Mouse (Mus musculus) lung, postnatal 0 days (tissue): ENCODE results near the gene Angpt4. TPM values are rescaled to one million over a fixed set of nuclear protein-coding genes. Genes with fewer than 3 reads are reported as not detected.

Experiments
- ATAC-seq: fragments of 200-750 bp; cut with Nextera tagmentation; 2 replicates; pipeline ENCODE4 v1.8.0; 2017; ENCODE audit warnings: moderate library complexity
- DNase-seq: peaks from one replicate; pipeline ENCODE4 v3.0.0-alpha.2; 2016; ENCODE audit warnings: low spot score
- H3K27ac ChIP-seq: fragments of 300-500 bp; sonication (generic); 2 replicates; pipeline ENCODE4 v1.5.1; 2014; ENCODE audit warnings: antibody characterized with exemption, mild to moderate bottlenecking, low read length, mixed read lengths
- H3K27me3 ChIP-seq: fragments of 300-500 bp; sonication (generic); replicated peaks from 2 replicates; pipeline ENCODE4 v1.6.1; 2014; ENCODE audit warnings: low read length, mixed read lengths; ENCODE audit not compliant: insufficient read depth
- H3K36me3 ChIP-seq: fragments of 300-500 bp; sonication (generic); 2 replicates; pipeline ENCODE4 v1.6.1; 2014; ENCODE audit warnings: low read length, mixed read lengths; ENCODE audit not compliant: insufficient read depth
- H3K4me1 ChIP-seq: fragments of 300-500 bp; sonication (generic); 2 replicates; pipeline ENCODE4 v1.6.1; 2014; ENCODE audit warnings: antibody characterized with exemption, low read depth, low read length, mixed read lengths; ENCODE audit not compliant: insufficient read depth
- H3K4me2 ChIP-seq: fragments of 300-500 bp; sonication (generic); replicated peaks from 2 replicates; pipeline ENCODE4 v1.6.1; 2014; ENCODE audit warnings: low read depth, mild to moderate bottlenecking, low read length, moderate library complexity, mixed read lengths
- H3K4me3 ChIP-seq: fragments of 300-500 bp; sonication (generic); 2 replicates; pipeline ENCODE4 v1.5.1; 2014; ENCODE audit warnings: low read depth, low read length
- H3K9ac ChIP-seq: fragments of 300-500 bp; sonication (generic); replicated peaks from 2 replicates; pipeline ENCODE4 v1.6.1; 2014; ENCODE audit warnings: low read depth, mild to moderate bottlenecking
- H3K9me3 ChIP-seq: fragments of 300-500 bp; sonication (generic); 2 replicates; pipeline ENCODE4 v1.6.1; 2016; ENCODE audit warnings: low read length, mixed read lengths
- CTCF ChIP-seq: IDR thresholded peaks from 2 replicates; pipeline ENCODE4 v1.5.1; 2016; ENCODE audit warnings: antibody characterized with exemption, mild to moderate bottlenecking
- EP300 ChIP-seq: IDR thresholded peaks from 2 replicates; pipeline ENCODE4 v1.6.1; 2016; ENCODE audit warnings: antibody characterized with exemption, mild to moderate bottlenecking, control low read depth
- WGBS: fragments of 180-500 bp; shearing (Covaris S2); extraction: QIAGEN DNeasy Blood & Tissue Kit; methylation state at CpG from one replicate; pipeline ENCODE4 v1.1.7; 2014; 5-methylcytosine and 5-hydroxymethylcytosine counted together
- polyA plus RNA-seq: library from polyadenylated mRNA; unstranded; fragments of >200 nt; fragmentation: Nextera tagmentation; extraction: Ambion mirVana; gene quantifications from 2 replicates; pipeline ENCODE4 v1.2.1, GENCODE M21; 2015

The Angpt4 gene
- polyA plus RNA-seq, 1 experiment from 2014 or later = 0.13 TPM

DNA sequence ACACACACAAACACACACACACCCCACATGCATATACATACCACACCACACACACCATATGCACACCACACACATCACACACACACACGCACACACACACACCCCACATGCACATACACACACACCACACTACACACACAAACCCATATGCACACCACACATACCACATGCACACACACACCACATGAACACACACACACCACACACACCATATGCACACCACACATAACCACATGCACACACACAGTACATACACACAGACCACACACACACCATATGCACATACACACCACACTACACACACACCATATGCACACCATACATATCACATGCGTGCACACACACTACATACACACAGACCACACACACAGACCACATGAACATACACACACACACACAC, 36.6 kb downstream of the Angpt4 start:
- no peak overlapping the region for H3K27ac ChIP-seq
- no peak for TF ChIP-seq EP300
- TF ChIP-seq CTCF = no peak
- H3K27me3 ChIP-seq = no peaks in the 10 kb centered on the region
- no peaks in the 10 kb centered on the region for H3K9me3 ChIP-seq
- no peaks in the 10 kb centered on the region for H3K4me1 ChIP-seq
- H3K9ac ChIP-seq = no peak overlapping the region
- ATAC-seq (no peak), DNase-seq (no peak)
- 89% methylated on average over 2 of the region's 2 CpGs for WGBS
- no peak overlapping the region for H3K4me3 ChIP-seq
- no peak overlapping the region for H3K4me2 ChIP-seq
- H3K36me3 ChIP-seq = no peaks in the 10 kb centered on the region

DNA sequence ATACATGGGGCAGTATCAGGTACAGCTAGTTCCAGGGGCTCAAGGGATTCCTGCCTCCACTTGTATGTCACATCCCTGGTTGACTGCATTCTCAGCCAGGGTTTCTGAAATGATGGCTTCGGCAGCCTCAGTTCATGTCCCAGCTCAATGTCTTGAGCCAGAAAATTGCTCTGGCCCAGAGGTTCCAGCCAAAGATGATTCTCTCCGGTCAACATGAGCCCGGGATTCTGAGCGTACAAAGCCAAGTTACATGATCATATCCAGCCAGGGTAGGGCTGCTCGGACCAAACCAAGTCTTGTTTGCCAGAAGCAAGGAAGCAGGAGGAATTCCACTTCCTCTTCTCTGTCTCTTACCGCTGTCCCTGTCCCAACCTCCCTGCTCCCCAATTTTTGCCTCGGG, 37.3 kb downstream of the Angpt4 start:
- Histone ChIP-seq H3K4me2 (no peak overlapping the region), H3K4me1 (no peaks in the 10 kb centered on the region), H3K27me3 (no peaks in the 10 kb centered on the region), H3K27ac (no peak overlapping the region), H3K4me3 (no peak overlapping the region), H3K9ac (no peak overlapping the region), H3K36me3 (no peaks in the 10 kb centered on the region), H3K9me3 (no peaks in the 10 kb centered on the region)
- DNase-seq (no peak), ATAC-seq (no peak)
- 78% methylated on average over 7 of the region's 7 CpGs for WGBS
- TF ChIP-seq EP300 (no peak), CTCF (no peak)

DNA sequence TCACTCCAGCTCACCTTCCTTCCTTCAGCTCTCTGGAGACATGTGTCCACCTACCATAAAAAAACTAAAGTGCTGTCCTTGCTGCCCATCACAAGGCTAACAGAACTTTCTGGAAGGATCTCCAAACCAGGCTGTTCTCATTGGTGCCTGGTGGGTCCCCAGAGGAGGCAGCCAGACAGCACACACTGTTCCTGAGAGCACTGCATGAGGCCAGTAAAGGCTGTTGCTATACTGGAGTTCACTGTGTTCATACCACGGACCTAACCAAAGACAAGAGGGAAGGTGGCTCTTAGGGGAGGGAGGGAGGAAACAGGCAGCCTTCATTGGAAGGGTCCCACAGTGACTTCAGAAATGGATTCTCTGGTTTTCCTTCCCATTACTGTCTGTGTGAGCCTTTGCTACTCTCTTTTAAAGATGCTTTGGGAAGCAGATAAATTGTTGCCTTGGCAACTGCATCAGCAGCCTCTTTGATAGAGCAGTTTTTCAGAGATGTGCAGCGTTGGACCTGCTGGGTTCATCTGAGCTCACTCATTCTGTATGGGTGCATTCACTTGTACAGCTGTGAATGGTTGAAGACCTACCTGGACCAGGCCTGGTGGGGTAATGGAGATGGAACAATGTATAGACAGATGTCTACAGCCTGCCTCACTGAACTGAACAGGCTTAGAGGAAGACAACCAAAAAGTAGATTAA, 38.2 kb downstream of the Angpt4 start:
- no peak overlapping the region for H3K27ac ChIP-seq
- WGBS = 74% methylated on average over 2 of the region's 2 CpGs
- no peaks in the 10 kb centered on the region for H3K36me3 ChIP-seq
- no peaks in the 10 kb centered on the region for H3K9me3 ChIP-seq
- H3K27me3 ChIP-seq = no peaks in the 10 kb centered on the region
- TF ChIP-seq CTCF (no peak), EP300 (no peak)
- no peak overlapping the region for H3K9ac ChIP-seq
- no peak overlapping the region for H3K4me2 ChIP-seq
- ATAC-seq (no peak), DNase-seq (no peak)
- H3K4me1 ChIP-seq = no peaks in the 10 kb centered on the region
- no peak overlapping the region for H3K4me3 ChIP-seq

DNA sequence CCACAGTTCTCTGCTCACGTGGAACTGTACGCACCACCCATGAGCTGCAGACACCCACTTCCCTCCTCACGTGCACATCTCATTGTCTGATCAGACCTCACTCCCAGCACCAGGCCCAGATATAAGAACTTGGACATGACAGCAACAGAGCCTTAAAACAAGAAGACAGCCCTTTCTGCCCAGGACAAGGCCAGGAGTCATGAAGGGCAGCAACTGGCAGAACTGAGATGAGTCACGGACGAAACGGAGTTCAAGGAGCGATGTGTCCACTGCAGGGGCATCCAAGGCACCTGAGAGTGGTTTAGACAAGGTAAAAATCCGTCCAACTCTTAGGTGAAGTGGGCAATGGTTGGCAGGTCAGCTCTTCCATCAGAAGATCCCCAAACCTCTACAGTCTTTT, 42.7 kb downstream of the Angpt4 start:
- no peaks in the 10 kb centered on the region for H3K9me3 ChIP-seq
- H3K9ac ChIP-seq = no peak overlapping the region
- no peak overlapping the region for H3K27ac ChIP-seq
- H3K36me3 ChIP-seq = no peaks in the 10 kb centered on the region
- no peak for ATAC-seq
- DNase-seq = no peak
- H3K4me3 ChIP-seq = no peak overlapping the region
- no peaks in the 10 kb centered on the region for H3K27me3 ChIP-seq
- 85% methylated on average over 8 of the region's 8 CpGs for WGBS
- no peaks in the 10 kb centered on the region for H3K4me1 ChIP-seq
- no peak for TF ChIP-seq CTCF
- no peak for TF ChIP-seq EP300
- H3K4me2 ChIP-seq = no peak overlapping the region

DNA sequence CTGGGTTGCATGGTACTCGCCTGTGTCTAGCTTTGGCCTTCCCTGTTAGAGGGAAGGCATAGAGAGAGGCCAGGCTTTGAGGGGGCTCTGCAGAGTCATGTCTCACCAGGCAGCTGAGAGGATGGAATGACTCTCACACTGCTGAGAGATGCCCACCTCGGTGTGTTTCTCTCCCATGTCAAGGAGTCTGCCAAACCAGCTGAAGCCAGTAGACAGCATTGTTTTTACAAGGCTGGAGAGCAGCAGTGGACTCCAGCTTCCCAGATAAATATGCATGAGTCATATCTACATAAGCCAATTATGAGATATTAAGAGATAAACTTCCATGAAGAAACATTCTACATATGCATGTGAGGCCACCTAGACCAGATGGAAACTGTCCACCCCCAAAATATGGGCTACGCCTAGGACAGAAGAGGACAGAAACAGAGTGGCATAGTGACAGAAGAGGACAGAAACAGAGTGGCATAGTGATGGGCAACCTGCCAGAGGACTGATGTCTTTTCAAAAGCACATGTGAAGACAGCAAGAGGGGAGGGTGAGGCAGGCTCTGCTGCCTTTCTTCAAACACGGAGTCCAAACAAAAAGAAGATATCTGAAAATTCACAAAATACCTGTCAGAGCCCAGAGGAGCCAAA, 45.6 kb downstream of the Angpt4 start:
- no peak for ATAC-seq
- Histone ChIP-seq H3K4me1 (no peaks in the 10 kb centered on the region), H3K36me3 (no peaks in the 10 kb centered on the region), H3K9ac (no peak overlapping the region), H3K4me3 (no peak overlapping the region), H3K4me2 (no peak overlapping the region), H3K27ac (no peak overlapping the region), H3K9me3 (no peaks in the 10 kb centered on the region), H3K27me3 (no peaks in the 10 kb centered on the region)
- 62% methylated on average over 4 of the region's 4 CpGs for WGBS
- no peak for DNase-seq
- no peak for TF ChIP-seq EP300
- TF ChIP-seq CTCF = no peak

DNA sequence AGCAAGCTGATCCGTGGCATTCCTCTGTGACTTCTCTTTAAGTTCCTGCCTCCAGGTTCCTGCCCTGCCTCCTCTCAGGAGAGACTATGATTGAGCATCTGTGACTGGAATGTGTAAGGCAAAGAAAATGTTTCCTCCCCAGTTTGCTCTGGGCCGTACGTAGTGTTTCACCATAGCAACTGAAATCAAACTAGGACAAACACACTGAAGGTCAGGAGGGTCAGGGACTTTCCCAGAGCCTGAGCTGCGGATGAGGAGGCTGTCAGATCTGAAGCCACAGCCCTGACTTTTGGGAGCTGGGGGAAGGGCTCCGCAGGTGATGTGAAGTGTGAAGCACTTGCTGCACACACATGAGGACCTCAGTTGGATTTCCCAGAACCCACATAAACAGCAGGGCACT, 48.3 kb downstream of the Angpt4 start:
- no peak overlapping the region for H3K9ac ChIP-seq
- H3K4me2 ChIP-seq = no peak overlapping the region
- H3K4me1 ChIP-seq = peaks cover 3% of the 10 kb centered on the region; the same call in 1 of the 2 replicates
- no peaks in the 10 kb centered on the region for H3K27me3 ChIP-seq
- 0 out of 2 replicates have a peak, but pooled peaks cover under 1% of the 10 kb centered on the region for H3K36me3 ChIP-seq
- ATAC-seq (peak; percentile 71), DNase-seq (peak; percentile 88)
- no peak overlapping the region for H3K27ac ChIP-seq
- H3K9me3 ChIP-seq = no peaks in the 10 kb centered on the region
- no peak for TF ChIP-seq CTCF
- TF ChIP-seq EP300 = peak; percentile 84
- H3K4me3 ChIP-seq = no peak overlapping the region
- 19% methylated on average over 5 of the region's 5 CpGs for WGBS
